Mouse (Mus musculus): ENCODE results near the gene Ddt. TPM values are rescaled to one million over a fixed set of nuclear protein-coding genes. Genes with fewer than 3 reads are reported as not detected.

Ddt gene
- polyA plus RNA-seq, 1 experiment from 2014 or later, result 62.2 TPM

Other genes starting within 250 kb of the Ddt start
- gene Lrrc75b, start 213.1 kb downstream of the Ddt start, polyA plus RNA-seq (2015; fragmentation: Nextera tagmentation; extraction: Ambion mirVana), result 0.72 and 1.1 TPM in 2 replicates
- gene Ggt1, start 211.8 kb downstream of the Ddt start, polyA plus RNA-seq (2015; fragmentation: Nextera tagmentation; extraction: Ambion mirVana), result 1.2 and 2.0 TPM in 2 replicates
- 1.3 and 2.9 TPM in 2 replicates for gene Ggt5, start 184.1 kb downstream of the Ddt start, polyA plus RNA-seq (2015; fragmentation: Nextera tagmentation; extraction: Ambion mirVana)
- 6.2 and 8.6 TPM in 2 replicates for gene Susd2, start 129.4 kb downstream of the Ddt start, polyA plus RNA-seq (2015; fragmentation: Nextera tagmentation; extraction: Ambion mirVana)
- 30.7 and 38.7 TPM in 2 replicates for gene Cabin1, start 9.1 kb downstream of the Ddt start, polyA plus RNA-seq (2015; fragmentation: Nextera tagmentation; extraction: Ambion mirVana)
- not detected in 2 replicates for gene Gm20441, start 7.5 kb upstream of the Ddt start, polyA plus RNA-seq (2015; fragmentation: Nextera tagmentation; extraction: Ambion mirVana)
- gene Gstt3, start 8.0 kb upstream of the Ddt start, polyA plus RNA-seq (2015; fragmentation: Nextera tagmentation; extraction: Ambion mirVana), result 27.7 and 27.8 TPM in 2 replicates
- 31.7 and 31.9 TPM in 2 replicates for gene Gstt1, start 25.2 kb upstream of the Ddt start, polyA plus RNA-seq (2015; fragmentation: Nextera tagmentation; extraction: Ambion mirVana)
- not detected in 2 replicates for gene Gstt4, start 49.1 kb upstream of the Ddt start, polyA plus RNA-seq (2015; fragmentation: Nextera tagmentation; extraction: Ambion mirVana)
- 37.3 and 39.1 TPM in 2 replicates for gene Gstt2, start 64.0 kb upstream of the Ddt start, polyA plus RNA-seq (2015; fragmentation: Nextera tagmentation; extraction: Ambion mirVana)
- gene Mif, start 86.8 kb upstream of the Ddt start, polyA plus RNA-seq (2015; fragmentation: Nextera tagmentation; extraction: Ambion mirVana), result 1,625 and 1,841 TPM in 2 replicates
- 1.8 and 2.5 TPM in 2 replicates for gene Derl3, start 120.0 kb upstream of the Ddt start, polyA plus RNA-seq (2015; fragmentation: Nextera tagmentation; extraction: Ambion mirVana)
- gene Smarcb1, start 148.2 kb upstream of the Ddt start, polyA plus RNA-seq (2015; fragmentation: Nextera tagmentation; extraction: Ambion mirVana), result 205 and 213 TPM in 2 replicates
- 51.1 and 55.3 TPM in 2 replicates for gene Chchd10, start 159.7 kb upstream of the Ddt start, polyA plus RNA-seq (2015; fragmentation: Nextera tagmentation; extraction: Ambion mirVana)
- gene Mmp11, start 163.1 kb upstream of the Ddt start, polyA plus RNA-seq (2015; fragmentation: Nextera tagmentation; extraction: Ambion mirVana), result 75.9 and 83.4 TPM in 2 replicates
- 0.42 and 0.59 TPM in 2 replicates for gene Gm867, start 167.3 kb upstream of the Ddt start, polyA plus RNA-seq (2015; fragmentation: Nextera tagmentation; extraction: Ambion mirVana)
- gene Vpreb3, start 169.6 kb upstream of the Ddt start, polyA plus RNA-seq (2015; fragmentation: Nextera tagmentation; extraction: Ambion mirVana), result 0.55 and 0.95 TPM in 2 replicates
- 0.05 TPM in 1 of 2 replicates, not detected in the other for gene Gm5134, start 181.1 kb upstream of the Ddt start, polyA plus RNA-seq (2015; fragmentation: Nextera tagmentation; extraction: Ambion mirVana)

All from lung, embryonic 15.5 days (tissue).